ENCODE assay signal across 8 mouse cellular contexts in the genomic region with DNA sequence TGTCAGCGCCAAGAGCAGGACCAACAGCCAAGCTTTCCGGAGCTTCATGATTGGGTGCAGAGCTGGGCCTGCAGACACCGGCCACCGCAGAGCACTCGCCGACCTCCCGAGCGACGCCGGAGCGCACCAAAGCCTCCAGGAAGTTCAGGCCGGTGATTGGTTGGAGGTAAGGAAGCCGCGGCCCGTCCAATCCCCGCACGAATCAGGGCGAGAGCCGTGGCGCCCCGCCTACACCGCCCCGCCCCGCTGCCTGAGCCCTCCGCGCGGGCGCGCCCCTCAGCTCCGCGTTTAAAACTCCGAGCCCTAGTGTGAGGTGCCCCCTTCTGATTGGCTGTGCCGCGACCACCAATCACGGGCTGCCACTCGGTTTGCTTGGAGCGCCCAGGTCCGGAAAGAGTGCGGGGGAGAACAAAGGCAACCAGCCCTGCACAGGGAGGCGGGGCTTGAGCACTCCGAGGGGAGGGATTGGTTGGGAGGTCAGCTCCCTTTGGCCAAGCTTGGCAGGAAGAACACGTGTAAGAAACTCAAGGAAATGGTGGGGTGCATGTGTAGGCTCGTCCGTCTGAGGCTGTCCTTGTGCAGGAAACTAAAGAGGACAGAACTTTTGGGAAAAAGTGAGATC. TPM values are rescaled to one million over a fixed set of nuclear protein-coding genes. Genes with fewer than 3 reads are reported as not detected.
DNase-seq lines count a peak whose midpoint lies in the region; ATAC-seq lines count a peak whose summit lies in the region.

Gene Pdia4, minus strand, starts transcription at position 174 of the 622 bp plus-strand sequence.

- DNase-seq in c-Kit-negative CD71-positive TER-119-positive erythroid progenitor cells, embryonic 14.5 days (ENCODE audit: low read depth, low spot score) = peak; percentile 86
- peak; percentile 99 for DNase-seq in fibroblast of lung, adult 2 months (ENCODE audit: low read depth)
- peak; percentile 99 for DNase-seq in kidney, postnatal 14 days
- peak; percentile 98 for DNase-seq in liver, embryonic 13.5 days
- peak; percentile 99 for DNase-seq in neural tube, embryonic 10.5 days (ENCODE audit: extremely low spot score, low spot score)

- no peaks in the 10 kb centered on the region for H3K27me3 ChIP-seq in heart, embryonic 14.5 days (ENCODE audit: control insufficient read depth, insufficient read depth, low read length)
- H3K27me3 ChIP-seq in liver, embryonic 13.5 days = no peaks in the 10 kb centered on the region
- H3K27me3 ChIP-seq in stomach, embryonic 16.5 days (ENCODE audit: control insufficient read depth, insufficient read depth, low read length) = no peaks in the 10 kb centered on the region

- peak; percentile 92 for ATAC-seq in CD4-positive, CD25-positive, alpha-beta regulatory T cell, adult 4 months
- peak; percentile 99 for ATAC-seq in heart, embryonic 14.5 days (ENCODE audit: insufficient number of reproducible peaks, insufficient read depth, low FRiP score, low read depth)
- peak; percentile 97 for ATAC-seq in liver, embryonic 13.5 days (ENCODE audit: low read depth)
- ATAC-seq in stomach, embryonic 16.5 days (ENCODE audit: insufficient read depth, low FRiP score) = peak; percentile 99

- peaks cover 6 to 15% of the 10 kb centered on the region in 2 experiments for H3K4me1 ChIP-seq in heart, embryonic 14.5 days (ENCODE audit: control insufficient read depth in 2 of 2, insufficient read depth in 2 of 2, low read length in 2 of 2)
- H3K4me1 ChIP-seq in liver, embryonic 13.5 days (replicated peaks) = peaks cover 42% of the 10 kb centered on the region
- H3K4me1 ChIP-seq in stomach, embryonic 16.5 days (ENCODE audit: control insufficient read depth, insufficient read depth, low read length) = peaks cover 18% of the 10 kb centered on the region

- no peaks in the 10 kb centered on the region for H3K9me3 ChIP-seq in heart, embryonic 14.5 days (ENCODE audit: control insufficient read depth, low read length)
- H3K9me3 ChIP-seq in liver, embryonic 13.5 days (replicated peaks) = no peaks in the 10 kb centered on the region
- no peaks in the 10 kb centered on the region for H3K9me3 ChIP-seq in stomach, embryonic 16.5 days (replicated peaks; ENCODE audit: control insufficient read depth, low read length)

- H3K9ac ChIP-seq in heart, embryonic 14.5 days (ENCODE audit: low read length) = peak within 1 kb of the TSS; percentile 93
- H3K9ac ChIP-seq in liver, embryonic 13.5 days = peak within 1 kb of the TSS; percentile 85
- H3K9ac ChIP-seq in stomach, embryonic 16.5 days (ENCODE audit: low read length) = peak within 1 kb of the TSS; percentile 93

- H3K4me3 ChIP-seq in heart, embryonic 14.5 days (ENCODE audit: control insufficient read depth in 1 of 2, insufficient read depth in 1 of 2, low read depth in 1 of 2, low read length in 2 of 2) = peak within 1 kb of the TSS; percentile 77 to 83
- peak within 1 kb of the TSS; percentile 77 for H3K4me3 ChIP-seq in liver, embryonic 13.5 days (replicated peaks)
- H3K4me3 ChIP-seq in stomach, embryonic 16.5 days (replicated peaks; ENCODE audit: low read length) = peak within 1 kb of the TSS; percentile 75

- H3K36me3 ChIP-seq in heart, embryonic 14.5 days (ENCODE audit: control insufficient read depth, insufficient read depth, low read length) = 0 out of 2 replicates have a peak, but pooled peaks cover 4% of the 10 kb centered on the region
- H3K36me3 ChIP-seq in liver, embryonic 13.5 days = 0 out of 2 replicates have a peak, but pooled peaks cover 2% of the 10 kb centered on the region
- no peaks in the 10 kb centered on the region for H3K36me3 ChIP-seq in stomach, embryonic 16.5 days (ENCODE audit: control insufficient read depth, insufficient read depth, low read length)

- WGBS in heart, embryonic 14.5 days = under 1% methylated on average over 38 of the region's 44 CpGs
- under 1% methylated on average over 44 of the region's 44 CpGs for WGBS in liver, embryonic 13.5 days (ENCODE audit: insufficient replicate concordance)
- under 1% methylated on average over 44 of the region's 44 CpGs for WGBS in stomach, embryonic 16.5 days

- peak within 1 kb of the TSS; percentile 84 for H3K4me2 ChIP-seq in heart, embryonic 14.5 days (ENCODE audit: low read length)
- H3K4me2 ChIP-seq in liver, embryonic 13.5 days = peak within 1 kb of the TSS; percentile 86
- H3K4me2 ChIP-seq in stomach, embryonic 16.5 days (ENCODE audit: low read depth, low read length) = peak within 1 kb of the TSS; percentile 80

- peak within 1 kb of the TSS; percentile 87 to 97 for H3K27ac ChIP-seq in heart, embryonic 14.5 days (replicated peaks in 1 of 2; ENCODE audit: control insufficient read depth in 1 of 2, insufficient read depth in 1 of 2, low read depth in 2 of 2, low read length in 2 of 2)
- peak within 1 kb of the TSS; percentile 92 for H3K27ac ChIP-seq in liver, embryonic 13.5 days
- H3K27ac ChIP-seq in stomach, embryonic 16.5 days (ENCODE audit: low read length) = peak within 1 kb of the TSS; percentile 98

RNA-seq across cellular contexts. Expression of gene Pdia4, which starts in this region (rescaled TPM):
- 100 to 1,000 TPM; 161 to 186 TPM for polyA plus RNA-seq in CD4-positive, CD25-positive, alpha-beta regulatory T cell, adult 4 months (2017; shearing (Covaris generic))
- 149 TPM in 2 replicates for polyA plus RNA-seq in heart, embryonic 14.5 days (2014; fragmentation: Nextera tagmentation; extraction: Ambion mirVana)
- polyA plus RNA-seq in liver, embryonic 13.5 days (2015; fragmentation: Nextera tagmentation; extraction: Ambion mirVana) = 117 and 141 TPM in 2 replicates
- 283 and 314 TPM in 2 replicates for polyA plus RNA-seq in stomach, embryonic 16.5 days (2015; fragmentation: Nextera tagmentation; extraction: Ambion mirVana)

Comparison
In these comparisons a context has a peak if more than half of its experiments do, and no peak if none do; other contexts are left out.
1. Peak in every context shown above with its lines: DNase-seq, ATAC-seq, H3K4me3 ChIP-seq and H3K27ac ChIP-seq.